Mouse (Mus musculus) frontal cortex, adult 2 months (tissue): ENCODE measurements around the gene Ugt2a3. TPM values are rescaled to one million over a fixed set of nuclear protein-coding genes. Genes with fewer than 3 reads are reported as not detected.
"Not testable (repeated sequence)": the region's sequence is repeated elsewhere in the genome, so short reads cannot be mapped to it uniquely, and the experiment has no call there.

ENCODE experiments used
- DNase-seq, 2 experiments: peaks; one replicate each; pipeline ENCODE4 v3.0.0; 2022; ENCODE audit warnings: low spot score in 1 of 2; ENCODE audit errors: extremely low spot score in 1 of 2
- polyA plus RNA-seq: library from polyadenylated mRNA; depleted of rRNA; stranded (reverse); fragments of >200 nt; gene quantifications from 2 replicates; pipeline ENCODE4 v1.2.3, GENCODE M21; 2012; rRNA removed

Ugt2a3 gene
- not detected in 2 replicates for polyA plus RNA-seq

- DNase-seq: no peak
Measured at GRCm38 (mm10) chr5:87336961-87337697, at the start of gene Ugt2a3. Gene Ugt2a3 (minus strand): TSS chr5:87337195.

GRCm38 (mm10) chr5:87380234-87380633, 43.2 kb upstream of the Ugt2a3 start:
- no peak for DNase-seq

- no peak for DNase-seq
Measured at GRCm38 (mm10) chr5:87379825-87380224, 42.8 kb upstream of the Ugt2a3 start.

- DNase-seq: no peak
Measured at GRCm38 (mm10) chr5:87375874-87376383, 38.9 kb upstream of the Ugt2a3 start.

GRCm38 (mm10) chr5:87373502-87373863, 36.5 kb upstream of the Ugt2a3 start:
- no peak for DNase-seq

GRCm38 (mm10) chr5:87372788-87373501, 36.0 kb upstream of the Ugt2a3 start:
- DNase-seq: not testable (repeated sequence)

- DNase-seq: no peak
Measured at GRCm38 (mm10) chr5:87350350-87350749, 13.4 kb upstream of the Ugt2a3 start.

- DNase-seq: not testable (repeated sequence)
Measured at GRCm38 (mm10) chr5:87349150-87349549, 12.2 kb upstream of the Ugt2a3 start.

GRCm38 (mm10) chr5:87347479-87348078, 10.6 kb upstream of the Ugt2a3 start:
- not testable (repeated sequence) for DNase-seq

GRCm38 (mm10) chr5:87340461-87340860, 3.5 kb upstream of the Ugt2a3 start:
- DNase-seq: no peak

GRCm38 (mm10) chr5:87335199-87335598, 1.8 kb downstream of the Ugt2a3 start:
- DNase-seq: no peak

- peak in 1 of 2 experiments; percentile 32 for DNase-seq
Measured at GRCm38 (mm10) chr5:87333584-87333983, 3.4 kb downstream of the Ugt2a3 start.

- no peak for DNase-seq
Measured at GRCm38 (mm10) chr5:87311392-87311791, 25.6 kb downstream of the Ugt2a3 start.

- not testable (repeated sequence) for DNase-seq
Measured at GRCm38 (mm10) chr5:87286180-87286579, 50.8 kb downstream of the Ugt2a3 start.

GRCm38 (mm10) chr5:87275986-87276385, 61.0 kb downstream of the Ugt2a3 start:
- DNase-seq: not testable (repeated sequence)

- no peak for DNase-seq
Measured at GRCm38 (mm10) chr5:87275581-87275980, 61.4 kb downstream of the Ugt2a3 start.

Other genes starting within 250 kb of the Ugt2a3 start
- gene Ugt2b36, start 244.6 kb downstream of the Ugt2a3 start, polyA plus RNA-seq: not detected in 2 replicates
- not detected in 2 replicates for gene Ugt2b5, start 196.9 kb downstream of the Ugt2a3 start, polyA plus RNA-seq
- not detected in 2 replicates for gene Ugt2b37, start 82.4 kb downstream of the Ugt2a3 start, polyA plus RNA-seq
- gene Ugt2b38, start 87.0 kb upstream of the Ugt2a3 start, polyA plus RNA-seq: not detected in 2 replicates
- gene Ugt2a2, start 145.1 kb upstream of the Ugt2a3 start, polyA plus RNA-seq: 0.74 TPM in 1 of 2 replicates, not detected in the other
- not detected in 2 replicates for gene Gm43638, start 149.6 kb upstream of the Ugt2a3 start, polyA plus RNA-seq
- gene Ugt2a1, start 153.7 kb upstream of the Ugt2a3 start, polyA plus RNA-seq: 0.24 and 2.1 TPM in 2 replicates
- gene Sult1b1, start 201.0 kb upstream of the Ugt2a3 start, polyA plus RNA-seq: not detected in 2 replicates
- gene Sult1d1, start 231.8 kb upstream of the Ugt2a3 start, polyA plus RNA-seq: 0.18 and 0.42 TPM in 2 replicates